Mouse (Mus musculus) inflammation-experienced regulatory T-cells (primary cell): ENCODE measurements around the gene Pxdn. TPM values are rescaled to one million over a fixed set of nuclear protein-coding genes. Genes with fewer than 3 reads are reported as not detected.

Source experiments
- polyA plus RNA-seq, 2 experiments: library from polyadenylated mRNA; unstranded; fragments of 100-300 nt; shearing (Covaris generic); gene quantifications; one replicate each; pipeline ENCODE4 v1.2.1; 2017

The Pxdn gene
- polyA plus RNA-seq, result 1 to 10 TPM in 1 of 2 experiments, under 1 TPM in 1; 0.37 to 1.3 TPM

GRCm38 (mm10) chr12:29937308-29937707 is at the start of gene Pxdn:
Gene Pxdn (plus strand): TSS chr12:29937608.

Other genes starting within 250 kb of the Pxdn start
- under 1 TPM; 0.10 to 0.53 TPM for gene Tpo, start 195.0 kb downstream of the Pxdn start, polyA plus RNA-seq